Mouse (Mus musculus) spleen, adult 2 months (tissue): ENCODE data around the gene P3h4. TPM values are rescaled to one million over a fixed set of nuclear protein-coding genes. Genes with fewer than 3 reads are reported as not detected.

Source experiments
- DNase-seq, 2 experiments: peaks; one replicate each; pipeline versions ENCODE4 v3.0.0 to v3.0.0-alpha.2; 2012 to 2021; ENCODE audit warnings: low spot score in 2 of 2, low read depth in 1 of 2
- H3K27ac ChIP-seq: fragments of 200-500 bp; 2 replicates; pipeline ENCODE4 v1.5.1; 2012; ENCODE audit warnings: low read length, inconsistent platforms; ENCODE audit not compliant: insufficient read depth
- H3K27me3 ChIP-seq: fragments of 200-500 bp; 2 replicates; pipeline ENCODE4 v1.6.1; 2012; ENCODE audit warnings: mild to moderate bottlenecking, moderate library complexity, low read length, inconsistent platforms; ENCODE audit not compliant: control insufficient read depth, insufficient read depth
- H3K36me3 ChIP-seq: fragments of 200-500 bp; 2 replicates; pipeline ENCODE4 v1.6.1; 2012; ENCODE audit warnings: mild to moderate bottlenecking, low read length, inconsistent platforms; ENCODE audit not compliant: control insufficient read depth, insufficient read depth
- H3K4me1 ChIP-seq: fragments of 200-500 bp; 2 replicates; pipeline ENCODE4 v1.6.1; 2011; ENCODE audit warnings: inconsistent platforms; ENCODE audit not compliant: control insufficient read depth, insufficient read depth, insufficient read length
- H3K4me3 ChIP-seq: fragments of 200-500 bp; 2 replicates; pipeline ENCODE4 v1.5.1; 2011; ENCODE audit warnings: mild to moderate bottlenecking, inconsistent platforms; ENCODE audit not compliant: insufficient read depth, insufficient read length; ENCODE audit errors: extremely low read depth
- CTCF ChIP-seq: fragments of 200-500 bp; IDR thresholded peaks from 2 replicates; pipeline ENCODE4 v1.5.1; 2011; ENCODE audit warnings: mild to moderate bottlenecking, inconsistent platforms; ENCODE audit not compliant: insufficient read depth, insufficient read length, insufficient replicate concordance; ENCODE audit errors: extremely low read depth
- POLR2A ChIP-seq: fragments of 200-500 bp; IDR thresholded peaks from 2 replicates; pipeline ENCODE4 v1.6.1; 2011; ENCODE audit warnings: low read depth, low read length, inconsistent platforms
- WGBS: fragments of 180-500 bp; shearing (Covaris S2); methylation state at CpG from one replicate; pipeline ENCODE4 v1.1.7; 2018; 5-methylcytosine and 5-hydroxymethylcytosine counted together
- polyA plus RNA-seq: library from polyadenylated mRNA; depleted of rRNA; stranded (reverse); fragments of >200 nt; gene quantifications from 2 replicates; pipeline ENCODE4 v1.2.3, GENCODE M21; 2012; rRNA removed

The P3h4 gene
- polyA plus RNA-seq, result 6.7 and 11.1 TPM in 2 replicates

GRCm38 (mm10) chr11:100414021-100414913 is at the start of gene P3h4:
Gene P3h4, minus strand, starts transcription at chr11:100414836.
- Histone ChIP-seq H3K27ac (peak within 1 kb of the TSS; percentile 59; the same call in 1 of the 2 replicates), H3K36me3 (no peaks in the 10 kb centered on the region), H3K4me1 (peaks cover 2% of the 10 kb centered on the region; the same call in 1 of the 2 replicates), H3K4me3 (peak within 1 kb of the TSS; percentile 57), H3K27me3 (peaks cover 12% of the 10 kb centered on the region)
- WGBS, result 8% methylated on average over 93 of the region's 93 CpGs
- TF ChIP-seq POLR2A (no peak), CTCF (peak; percentile 41; the same call in 1 of the 2 replicates)
- peak in 1 of 2 experiments; percentile 37 for DNase-seq

GRCm38 (mm10) chr11:100462699-100463098 is 48.1 kb upstream of the P3h4 start:
- no peak for DNase-seq
- no peak overlapping the region for H3K27ac ChIP-seq
- no peak overlapping the region for H3K4me3 ChIP-seq
- peaks cover 12% of the 10 kb centered on the region for H3K36me3 ChIP-seq
- no peaks in the 10 kb centered on the region for H3K27me3 ChIP-seq
- TF ChIP-seq POLR2A (no peak), CTCF (no peak)
- WGBS, result 96% methylated on average over 10 of the region's 10 CpGs
- H3K4me1 ChIP-seq, result no peaks in the 10 kb centered on the region; the same call in none of the 2 replicates

GRCm38 (mm10) chr11:100457711-100458110 is 43.1 kb upstream of the P3h4 start:
- peaks cover 8% of the 10 kb centered on the region for H3K36me3 ChIP-seq
- no peak overlapping the region for H3K4me3 ChIP-seq
- H3K4me1 ChIP-seq, result no peaks in the 10 kb centered on the region; the same call in none of the 2 replicates
- DNase-seq, result no peak
- H3K27ac ChIP-seq, result no peak overlapping the region
- TF ChIP-seq POLR2A, result no peak
- no peak for TF ChIP-seq CTCF
- 87% methylated on average over 5 of the region's 5 CpGs for WGBS
- no peaks in the 10 kb centered on the region for H3K27me3 ChIP-seq

GRCm38 (mm10) chr11:100457247-100457646 is 42.6 kb upstream of the P3h4 start:
- peaks cover 7% of the 10 kb centered on the region; the same call in 1 of the 2 replicates for H3K36me3 ChIP-seq
- H3K27me3 ChIP-seq, result no peaks in the 10 kb centered on the region
- no peak overlapping the region for H3K27ac ChIP-seq
- DNase-seq, result no peak
- TF ChIP-seq POLR2A (no peak), CTCF (no peak)
- H3K4me3 ChIP-seq, result no peak overlapping the region
- 83% methylated on average over 4 of the region's 4 CpGs for WGBS
- H3K4me1 ChIP-seq, result no peaks in the 10 kb centered on the region; the same call in none of the 2 replicates

- DNase-seq, result no peak
- H3K4me1 ChIP-seq, result peaks cover 6% of the 10 kb centered on the region
- no peak overlapping the region for H3K4me3 ChIP-seq
- 85% methylated on average over 6 of the region's 6 CpGs for WGBS
- no peaks in the 10 kb centered on the region for H3K27me3 ChIP-seq
- TF ChIP-seq POLR2A (no peak), CTCF (no peak)
- H3K27ac ChIP-seq, result no peak overlapping the region
- no peaks in the 10 kb centered on the region for H3K36me3 ChIP-seq
Observed at GRCm38 (mm10) chr11:100442625-100443024, 28.0 kb upstream of the P3h4 start.

- no peaks in the 10 kb centered on the region for H3K36me3 ChIP-seq
- H3K4me1 ChIP-seq, result peaks cover 6% of the 10 kb centered on the region
- TF ChIP-seq POLR2A (no peak), CTCF (no peak)
- peak within 1 kb of the TSS; percentile 77 for H3K4me3 ChIP-seq
- 91% methylated on average over 8 of the region's 8 CpGs for WGBS
- peak within 1 kb of the TSS; percentile 80 for H3K27ac ChIP-seq
- H3K27me3 ChIP-seq, result no peaks in the 10 kb centered on the region
- no peak for DNase-seq
Observed at GRCm38 (mm10) chr11:100441797-100442196, 27.2 kb upstream of the P3h4 start, which contains the start of the genes Nt5c3b and Klhl10. Gene Nt5c3b, minus strand, starts transcription at chr11:100441808. Gene Klhl10, plus strand, starts transcription at chr11:100441917.
